Comparison of ENCODE assay signal across 16 mouse cellular contexts in the genomic region with DNA sequence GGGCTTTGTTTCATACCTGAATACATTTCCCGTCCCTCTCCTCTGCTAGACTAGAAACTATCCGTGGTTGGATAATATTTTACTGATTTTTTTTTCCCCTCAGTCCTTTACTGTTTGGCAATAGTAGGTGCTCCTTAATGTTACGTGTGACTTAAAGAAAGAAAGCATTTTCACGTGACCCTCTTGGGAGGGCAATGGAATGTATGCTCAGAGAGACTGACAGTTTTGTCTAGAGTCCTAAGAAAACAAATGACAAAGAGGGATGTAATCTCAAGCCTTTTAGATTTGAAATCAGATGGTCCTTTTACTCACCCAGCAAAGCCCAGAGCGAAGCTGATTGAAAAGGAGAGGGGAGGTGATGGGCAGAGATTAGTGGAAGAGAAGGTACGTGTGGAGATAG. TPM values are rescaled to one million over a fixed set of nuclear protein-coding genes. Genes with fewer than 3 reads are reported as not detected.
DNase-seq lines count a peak whose midpoint lies in the region; ATAC-seq and TF ChIP-seq lines count a peak whose summit lies in the region.
"Had no signal": no experiment of that assay in that cellular context is flagged by ENCODE, and none has a peak within 500 bp of the region (broad histone marks: within the 10 kb centered on the region; RNA-seq: fewer than 3 reads in every experiment).

No protein-coding gene starts in this region.

- TF ChIP-seq POLR2A in kidney, adult 2 months (IDR thresholded peaks at IDR 0.05; ENCODE audit: low read depth, low read length): no peak

- no peaks in the 10 kb centered on the region for H3K27me3 ChIP-seq in kidney, adult 2 months (replicated peaks; ENCODE audit: control insufficient read depth, insufficient read depth, low read length)
- peaks cover 5% of the 10 kb centered on the region; the same call in 1 of the 2 replicates for H3K27me3 ChIP-seq in stomach, embryonic 14.5 days (ENCODE audit: control insufficient read depth, insufficient read depth, low read length)
- no peaks in the 10 kb centered on the region for H3K27me3 ChIP-seq in stomach, postnatal 0 days (ENCODE audit: control insufficient read depth, insufficient read depth, low read length)
- H3K27me3 ChIP-seq in hindbrain, embryonic 16.5 days (replicated peaks; ENCODE audit: control insufficient read depth, insufficient read depth, low read length): peaks cover 34% of the 10 kb centered on the region

- no peaks in the 10 kb centered on the region for H3K9me3 ChIP-seq in stomach, embryonic 14.5 days (ENCODE audit: control insufficient read depth, low read depth, low read length)
- H3K9me3 ChIP-seq in stomach, postnatal 0 days (ENCODE audit: control insufficient read depth, low read length): no peaks in the 10 kb centered on the region
- H3K9me3 ChIP-seq in hindbrain, embryonic 16.5 days (ENCODE audit: control insufficient read depth, low read length): no peaks in the 10 kb centered on the region

- TF ChIP-seq CTCF in kidney, adult 2 months (conservative IDR thresholded peaks at IDR 0.05; ENCODE audit: insufficient read depth, insufficient read length, low read depth, low read length): no peak
- TF ChIP-seq CTCF in stomach, postnatal 0 days (IDR thresholded peaks at IDR 0.05; ENCODE audit: low read depth): no peak

- H3K4me3 ChIP-seq in kidney, adult 2 months (ENCODE audit: insufficient read depth, low read depth, low read length): no peak overlapping the region
- no peak overlapping the region for H3K4me3 ChIP-seq in stomach, embryonic 14.5 days (ENCODE audit: low read depth, low read length)
- no peak overlapping the region for H3K4me3 ChIP-seq in stomach, postnatal 0 days (ENCODE audit: low read depth, low read length)
- no peak overlapping the region for H3K4me3 ChIP-seq in hindbrain, embryonic 16.5 days (ENCODE audit: low read length)
- H3K4me3 ChIP-seq: myocyte had no signal

- ATAC-seq in stomach, embryonic 14.5 days (ENCODE audit: insufficient number of reproducible peaks, insufficient read depth, low FRiP score, low read depth): no peak
- no peak for ATAC-seq in stomach, postnatal 0 days (ENCODE audit: low FRiP score, low TSS enrichment)
- ATAC-seq in hindbrain, embryonic 16.5 days: no peak
- no peak for ATAC-seq in CD4-positive, CD25-positive, alpha-beta regulatory T cell, adult 4 months
- ATAC-seq: activated CD4-positive, CD25-positive, alpha-beta regulatory T cell, adult 4 months had no signal

- no peak overlapping the region for H3K9ac ChIP-seq in stomach, embryonic 14.5 days (replicated peaks; ENCODE audit: low read depth, low read length)
- no peak overlapping the region for H3K9ac ChIP-seq in stomach, postnatal 0 days (ENCODE audit: low read length)
- no peak overlapping the region for H3K9ac ChIP-seq in hindbrain, embryonic 16.5 days (ENCODE audit: low read depth, low read length)
- H3K9ac ChIP-seq: liver, embryonic 14.5 days had no signal

- peaks cover 7% of the 10 kb centered on the region for H3K4me1 ChIP-seq in kidney, adult 2 months (ENCODE audit: control insufficient read depth, insufficient read depth, low read length)
- peaks cover 27% of the 10 kb centered on the region; the same call in 1 of the 2 replicates for H3K4me1 ChIP-seq in stomach, embryonic 14.5 days (ENCODE audit: control insufficient read depth, insufficient read depth, low read length)
- no peaks in the 10 kb centered on the region for H3K4me1 ChIP-seq in stomach, postnatal 0 days (replicated peaks; ENCODE audit: control insufficient read depth, insufficient read depth)
- H3K4me1 ChIP-seq in hindbrain, embryonic 16.5 days (ENCODE audit: control insufficient read depth, insufficient read depth, low read depth, low read length): peaks cover 13% of the 10 kb centered on the region

- H3K4me2 ChIP-seq in stomach, embryonic 14.5 days (replicated peaks; ENCODE audit: low read depth, low read length): peak overlapping the region; percentile 40; the same call in 1 of the 2 replicates
- H3K4me2 ChIP-seq in stomach, postnatal 0 days (replicated peaks; ENCODE audit: low read depth): no peak overlapping the region
- peak overlapping the region; percentile 70 for H3K4me2 ChIP-seq in hindbrain, embryonic 16.5 days (ENCODE audit: low read length)

- H3K27ac ChIP-seq in kidney, adult 2 months (ENCODE audit: insufficient read depth, low read depth, low read length): 0 out of 2 replicates have a peak overlapping the region, but pooled peaks have one; percentile 30
- H3K27ac ChIP-seq in stomach, embryonic 14.5 days (ENCODE audit: low read length): no peak overlapping the region
- no peak overlapping the region for H3K27ac ChIP-seq in stomach, postnatal 0 days (replicated peaks)
- no peak overlapping the region for H3K27ac ChIP-seq in hindbrain, embryonic 16.5 days (ENCODE audit: low read depth, low read length)
- H3K27ac ChIP-seq: liver, embryonic 14.5 days had no signal

- WGBS in kidney, adult 2 months: 56% methylated on average over 6 of the region's 6 CpGs
- 40% methylated on average over 6 of the region's 6 CpGs for WGBS in stomach, embryonic 14.5 days
- 57% methylated on average over 6 of the region's 6 CpGs for WGBS in stomach, postnatal 0 days
- WGBS in hindbrain, embryonic 16.5 days: 20% methylated on average over 6 of the region's 6 CpGs

- no peak for TF ChIP-seq EP300 in stomach, postnatal 0 days (optimal IDR thresholded peaks at IDR 0.05)

- DNase-seq in kidney, adult 2 months: no peak
- DNase-seq in kidney, postnatal 4 days: no peak
- no peak for DNase-seq in stomach, postnatal 0 days (ENCODE audit: low spot score)
- no peak for DNase-seq in left cerebral cortex, adult 8-10 months (ENCODE audit: low spot score in 2 of 2)
- DNase-seq: cerebellum, postnatal 25 days; heart, postnatal 14 days; kidney, adult 8-10 months; layer of hippocampus, adult 9-11 months; right cerebral cortex, postnatal 25 days; thymus, adult 2 months had no signal

- H3K36me3 ChIP-seq in kidney, adult 2 months (ENCODE audit: control insufficient read depth, insufficient read depth, low read length): peaks cover 3% of the 10 kb centered on the region; the same call in 1 of the 2 replicates
- no peaks in the 10 kb centered on the region for H3K36me3 ChIP-seq in stomach, embryonic 14.5 days (ENCODE audit: control insufficient read depth, insufficient read depth, low read length)
- no peaks in the 10 kb centered on the region for H3K36me3 ChIP-seq in stomach, postnatal 0 days (ENCODE audit: control insufficient read depth, insufficient read depth, low read length)
- no peaks in the 10 kb centered on the region for H3K36me3 ChIP-seq in hindbrain, embryonic 16.5 days (ENCODE audit: control insufficient read depth, insufficient read depth, low read length)

RNA-seq across cellular contexts. Expression of gene Wnk4, which starts 5.5 kb away (rescaled TPM):
- 134 and 160 TPM in 2 replicates for polyA plus RNA-seq in kidney, adult 2 months (2012; rRNA removed)
- 21.9 and 26.8 TPM in 2 replicates for polyA plus RNA-seq in stomach, embryonic 14.5 days (2014; fragmentation: Nextera tagmentation; extraction: Ambion mirVana)
- polyA plus RNA-seq in stomach, postnatal 0 days (2015; fragmentation: Nextera tagmentation; extraction: Ambion mirVana): 15.9 and 18.4 TPM in 2 replicates
- polyA plus RNA-seq in hindbrain, embryonic 16.5 days (2015; fragmentation: Nextera tagmentation; extraction: Ambion mirVana): 7.2 and 7.3 TPM in 2 replicates
- 10 to 100 TPM; 11.1 to 12.2 (median 11.6) TPM for total RNA-seq in left cerebral cortex, adult 8-10 months (2022)
- 1 to 10 TPM in 1 of 2 experiments, under 1 TPM in 1; 0.91 to 1.4 TPM for polyA plus RNA-seq in CD4-positive, CD25-positive, alpha-beta regulatory T cell, adult 4 months (2017; shearing (Covaris generic))

RNA-seq across cellular contexts. Expression of gene Vps25, which starts 12.4 kb away (rescaled TPM):
- polyA plus RNA-seq in kidney, adult 2 months (2012; rRNA removed): 112 and 116 TPM in 2 replicates
- polyA plus RNA-seq in stomach, embryonic 14.5 days (2014; fragmentation: Nextera tagmentation; extraction: Ambion mirVana): 153 and 154 TPM in 2 replicates
- 141 and 157 TPM in 2 replicates for polyA plus RNA-seq in stomach, postnatal 0 days (2015; fragmentation: Nextera tagmentation; extraction: Ambion mirVana)
- 128 and 131 TPM in 2 replicates for polyA plus RNA-seq in hindbrain, embryonic 16.5 days (2015; fragmentation: Nextera tagmentation; extraction: Ambion mirVana)
- 10 to 100 TPM; 56.7 to 70.0 (median 65.8) TPM for total RNA-seq in left cerebral cortex, adult 8-10 months (2022)
- 100 to 1,000 TPM; 132 to 144 TPM for polyA plus RNA-seq in CD4-positive, CD25-positive, alpha-beta regulatory T cell, adult 4 months (2017; shearing (Covaris generic))

RNA-seq across cellular contexts. Expression of gene Cntd1, which starts 12.9 kb away (rescaled TPM):
- polyA plus RNA-seq in kidney, adult 2 months (2012; rRNA removed): 1.3 and 1.6 TPM in 2 replicates
- polyA plus RNA-seq in stomach, embryonic 14.5 days (2014; fragmentation: Nextera tagmentation; extraction: Ambion mirVana): 0.87 and 1.6 TPM in 2 replicates
- 0.30 and 0.33 TPM in 2 replicates for polyA plus RNA-seq in stomach, postnatal 0 days (2015; fragmentation: Nextera tagmentation; extraction: Ambion mirVana)
- 0.83 and 1.0 TPM in 2 replicates for polyA plus RNA-seq in hindbrain, embryonic 16.5 days (2015; fragmentation: Nextera tagmentation; extraction: Ambion mirVana)
- under 1 TPM; 0.25 to 0.55 (median 0.35) TPM for total RNA-seq in left cerebral cortex, adult 8-10 months (2022)
- polyA plus RNA-seq in CD4-positive, CD25-positive, alpha-beta regulatory T cell, adult 4 months (2017; shearing (Covaris generic)): under 1 TPM in 1 of 2 experiments, not detected in 1; 0.97 TPM

RNA-seq across cellular contexts. Expression of gene Coa3, which starts 13.0 kb away (rescaled TPM):
- polyA plus RNA-seq in kidney, adult 2 months (2012; rRNA removed): 540 and 572 TPM in 2 replicates
- polyA plus RNA-seq in stomach, embryonic 14.5 days (2014; fragmentation: Nextera tagmentation; extraction: Ambion mirVana): 207 and 215 TPM in 2 replicates
- 175 and 180 TPM in 2 replicates for polyA plus RNA-seq in stomach, postnatal 0 days (2015; fragmentation: Nextera tagmentation; extraction: Ambion mirVana)
- 226 and 232 TPM in 2 replicates for polyA plus RNA-seq in hindbrain, embryonic 16.5 days (2015; fragmentation: Nextera tagmentation; extraction: Ambion mirVana)
- total RNA-seq in left cerebral cortex, adult 8-10 months (2022): 100 to 1,000 TPM in 2 of 4 experiments, 10 to 100 TPM in 2; 95.8 to 105 (median 101) TPM
- 100 to 1,000 TPM; 132 to 135 TPM for polyA plus RNA-seq in CD4-positive, CD25-positive, alpha-beta regulatory T cell, adult 4 months (2017; shearing (Covaris generic))

RNA-seq across cellular contexts. Expression of gene Ramp2, which starts 20.1 kb away (rescaled TPM):
- 75.9 and 86.6 TPM in 2 replicates for polyA plus RNA-seq in kidney, adult 2 months (2012; rRNA removed)
- 123 and 128 TPM in 2 replicates for polyA plus RNA-seq in stomach, embryonic 14.5 days (2014; fragmentation: Nextera tagmentation; extraction: Ambion mirVana)
- 62.3 and 64.9 TPM in 2 replicates for polyA plus RNA-seq in stomach, postnatal 0 days (2015; fragmentation: Nextera tagmentation; extraction: Ambion mirVana)
- 100 and 108 TPM in 2 replicates for polyA plus RNA-seq in hindbrain, embryonic 16.5 days (2015; fragmentation: Nextera tagmentation; extraction: Ambion mirVana)
- 10 to 100 TPM; 32.9 to 51.1 (median 37.6) TPM for total RNA-seq in left cerebral cortex, adult 8-10 months (2022)
- not detected for polyA plus RNA-seq in CD4-positive, CD25-positive, alpha-beta regulatory T cell, adult 4 months (2017; shearing (Covaris generic))
- polyA plus RNA-seq: activated CD4-positive, CD25-positive, alpha-beta regulatory T cell, adult 4 months had no signal
